Mouse (Mus musculus): ENCODE data around the gene Col7a1.

DNA sequence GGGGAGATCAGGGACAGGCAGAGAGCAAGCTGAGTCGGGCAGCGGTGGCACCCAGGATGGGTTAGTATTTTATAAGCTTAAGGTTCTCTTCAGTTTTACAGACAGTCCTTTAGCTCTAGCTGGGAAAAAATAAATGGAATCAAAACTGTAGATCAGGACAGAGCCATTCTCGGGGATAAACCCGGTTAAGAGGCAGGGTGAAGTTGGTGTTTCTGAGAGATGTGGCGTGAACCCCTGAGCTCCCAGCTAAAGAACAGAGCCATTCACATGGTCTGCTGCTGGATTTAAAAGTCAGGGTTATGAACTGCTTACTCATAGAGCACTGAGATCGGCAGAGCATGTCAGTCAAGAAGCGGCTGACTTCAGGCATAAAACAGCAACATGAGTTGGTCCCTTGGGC, 40.2 kb upstream of the Col7a1 start:
- TF ChIP-seq CTCF (IDR thresholded peaks at IDR 0.05; ENCODE audit: control insufficient read depth, insufficient read depth, insufficient read length) (no peak), MYOD1 (IDR thresholded peaks at IDR 0.05; ENCODE audit: control insufficient read depth, insufficient read length, low read depth) (no peak), MAX (IDR thresholded peaks at IDR 0.05) (no peak), USF1 (IDR thresholded peaks at IDR 0.05; ENCODE audit: low read depth) (no peak), MYOG (IDR thresholded peaks at IDR 0.05; ENCODE audit: control insufficient read depth, extremely low read depth, insufficient read length) (no peak), CEBPB (IDR thresholded peaks at IDR 0.05; ENCODE audit: low read depth) (no peak), FOSL1 (IDR thresholded peaks at IDR 0.05; ENCODE audit: insufficient read depth, low read length, poor library complexity, severe bottlenecking) (no peak)

All from C2C12 (cell line).